Mouse (Mus musculus) olfactory bulb, adult 2 months (tissue): ENCODE data around the gene Dkkl1.

Experiments used
- CTCF ChIP-seq: fragments of 200-500 bp; IDR thresholded peaks from 2 replicates; pipeline ENCODE4 v1.5.1; 2012; ENCODE audit warnings: low read depth, mild to moderate bottlenecking, low read length, moderate library complexity; ENCODE audit not compliant: insufficient read depth
- POLR2A ChIP-seq: fragments of 200-500 bp; IDR thresholded peaks from 2 replicates; pipeline ENCODE4 v1.6.1; 2012; ENCODE audit warnings: mild to moderate bottlenecking, low read depth, low read length, moderate library complexity; ENCODE audit not compliant: insufficient read depth

GRCm38 (mm10) chr7:45196176-45196535 is 15.8 kb downstream of the Dkkl1 start:
- TF ChIP-seq CTCF (no peak), POLR2A (no peak)
